Mouse (Mus musculus) liver, embryonic 16.5 days (tissue): ENCODE results near the gene Rab1b. TPM values are rescaled to one million over a fixed set of nuclear protein-coding genes. Genes with fewer than 3 reads are reported as not detected.

ENCODE experiments used
- ATAC-seq: fragments of 200-750 bp; cut with Nextera tagmentation; 2 replicates; pipeline ENCODE4 v1.8.0; 2017; ENCODE audit warnings: low read depth, mild to moderate bottlenecking, moderate number of reproducible peaks, moderate library complexity
- H3K27ac ChIP-seq: fragments of 300-500 bp; sonication (generic); 2 replicates; pipeline ENCODE4 v1.5.1; 2014; ENCODE audit warnings: mild to moderate bottlenecking, low read length
- H3K27me3 ChIP-seq: fragments of 300-500 bp; sonication (generic); 2 replicates; pipeline ENCODE4 v1.6.1; 2014; ENCODE audit warnings: low read depth, low read length, mixed read lengths; ENCODE audit not compliant: control insufficient read depth, insufficient read depth
- H3K36me3 ChIP-seq: fragments of 300-500 bp; sonication (generic); 2 replicates; pipeline ENCODE4 v1.6.1; 2014; ENCODE audit warnings: mild to moderate bottlenecking; ENCODE audit not compliant: control insufficient read depth, insufficient read depth
- H3K4me1 ChIP-seq: fragments of 300-500 bp; sonication (generic); 2 replicates; pipeline ENCODE4 v1.6.1; 2014; ENCODE audit warnings: low read depth, low read length, mixed read lengths; ENCODE audit not compliant: control insufficient read depth
- H3K4me2 ChIP-seq: fragments of 300-500 bp; sonication (generic); 2 replicates; pipeline ENCODE4 v1.6.1; 2014; ENCODE audit warnings: low read depth, low read length, mixed read lengths
- H3K4me3 ChIP-seq: fragments of 300-500 bp; sonication (generic); 2 replicates; pipeline ENCODE4 v1.5.1; 2014; ENCODE audit warnings: low read depth, mild to moderate bottlenecking, low read length
- H3K9ac ChIP-seq: fragments of 300-500 bp; sonication (generic); 2 replicates; pipeline ENCODE4 v1.6.1; 2014; ENCODE audit warnings: low read depth, low read length
- H3K9me3 ChIP-seq: fragments of 300-500 bp; sonication (generic); replicated peaks from 2 replicates; pipeline ENCODE4 v1.6.1; 2016; ENCODE audit warnings: low read length; ENCODE audit not compliant: control insufficient read depth
- WGBS: fragments of 180-500 bp; shearing (Covaris S2); extraction: QIAGEN DNeasy Blood & Tissue Kit; methylation state at CpG from one replicate; pipeline ENCODE4 v1.1.7; 2014; ENCODE audit not compliant: insufficient replicate concordance; 5-methylcytosine and 5-hydroxymethylcytosine counted together
- polyA plus RNA-seq: library from polyadenylated mRNA; unstranded; fragments of >200 nt; fragmentation: Nextera tagmentation; extraction: Ambion mirVana; gene quantifications from 2 replicates; pipeline ENCODE4 v1.2.1, GENCODE M21; 2015

The Rab1b gene
- polyA plus RNA-seq, 1 experiment from 2014 or later: 88.7 TPM

DNA sequence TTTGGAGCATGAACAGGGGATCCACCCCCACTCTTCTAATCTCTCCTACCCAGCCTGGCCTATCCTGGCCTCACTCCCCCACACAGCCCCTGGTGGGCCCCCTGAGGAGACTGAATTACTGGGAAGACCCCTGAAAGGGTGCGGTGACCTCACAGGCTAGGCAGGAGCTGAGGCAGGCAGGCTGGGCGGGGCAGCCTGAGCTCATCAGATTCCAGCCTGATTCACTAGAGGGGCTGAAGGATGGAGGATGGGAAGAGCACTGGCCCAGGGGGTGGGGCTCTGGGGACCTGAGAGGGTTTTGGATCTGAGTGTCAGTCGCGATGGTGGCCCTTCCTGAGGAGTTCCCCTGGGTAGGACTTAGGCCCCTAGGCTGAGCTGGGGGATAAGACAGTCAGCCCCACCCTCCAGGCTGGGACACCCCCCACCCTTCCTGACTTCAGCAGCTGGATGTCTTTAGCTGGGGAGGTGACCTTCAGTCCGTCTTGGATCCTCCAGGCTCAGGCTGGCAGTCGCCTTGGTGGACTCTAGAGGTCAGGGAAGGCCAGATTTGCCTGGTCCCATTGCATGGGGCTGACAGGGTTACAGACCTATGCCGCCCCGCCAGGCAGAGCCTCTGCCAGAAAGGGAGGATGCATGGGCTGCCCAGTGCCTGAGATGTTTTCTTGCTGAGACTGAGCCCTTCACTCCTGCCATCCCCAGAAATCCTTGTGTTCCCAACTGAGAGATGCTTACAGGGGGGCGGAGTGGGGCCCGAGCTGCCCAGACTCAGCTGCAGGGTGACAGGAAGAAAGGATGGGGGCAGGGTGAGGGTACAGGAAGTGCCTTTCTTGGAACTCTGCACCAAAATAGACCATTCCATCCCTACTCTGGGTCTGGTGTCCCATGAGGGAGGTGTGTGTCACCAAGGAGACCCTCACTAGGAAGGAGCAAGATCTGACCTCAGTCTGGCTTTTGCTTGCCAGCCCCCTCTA, 47.8 kb downstream of the Rab1b start:
- 21% methylated on average over 10 of the region's 10 CpGs for WGBS
- no peak for ATAC-seq
- Histone ChIP-seq H3K9me3 (no peaks in the 10 kb centered on the region), H3K4me2 (no peak overlapping the region), H3K27ac (no peak overlapping the region), H3K4me3 (no peak overlapping the region), H3K27me3 (no peaks in the 10 kb centered on the region), H3K36me3 (no peaks in the 10 kb centered on the region), H3K4me1 (peaks cover 18% of the 10 kb centered on the region), H3K9ac (no peak overlapping the region)

DNA sequence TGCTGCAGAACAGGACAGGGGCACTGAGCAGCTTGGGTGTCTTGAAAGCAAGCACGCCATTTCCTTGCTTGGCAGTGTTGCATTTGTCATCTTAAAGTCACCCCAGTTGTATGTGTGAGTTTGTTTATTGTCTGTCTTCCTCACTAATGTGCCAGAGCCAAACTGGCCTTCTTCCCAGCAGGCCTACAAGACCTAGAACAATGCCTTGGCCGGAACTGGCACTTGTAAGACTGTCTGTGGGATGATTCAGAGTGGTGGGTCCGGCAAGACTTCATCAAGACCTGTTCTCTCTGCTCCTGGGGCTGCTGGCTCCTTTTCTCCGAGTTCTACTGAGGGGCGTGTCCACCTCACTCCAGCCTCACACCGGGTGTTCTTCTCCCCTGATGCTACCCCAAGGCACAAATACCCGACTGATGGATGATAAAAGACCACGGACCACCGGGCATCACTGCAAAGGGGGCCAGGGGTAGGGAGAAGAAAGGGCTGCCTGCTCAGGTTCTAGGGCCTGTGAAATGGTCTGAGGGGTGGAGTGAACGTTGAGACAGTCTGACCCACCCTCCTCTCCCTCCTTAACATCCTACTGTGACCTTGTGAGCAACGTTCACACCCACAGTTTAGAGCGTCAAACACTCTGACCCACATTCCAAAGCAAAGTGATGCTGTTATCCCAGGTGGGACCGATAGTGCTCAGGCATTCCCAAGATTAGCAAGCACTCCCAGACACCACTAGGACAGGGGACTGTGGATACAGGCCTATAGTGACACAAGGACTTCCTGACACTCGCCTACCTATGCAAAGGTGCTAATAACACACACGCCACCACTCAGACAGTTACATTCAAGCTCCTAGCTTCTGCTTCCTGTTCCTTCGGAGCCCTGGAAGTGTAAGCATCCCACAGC, 48.7 kb downstream of the Rab1b start:
- ATAC-seq: no peak
- WGBS: 27% methylated on average over 16 of the region's 16 CpGs
- H3K9ac ChIP-seq: no peak overlapping the region
- H3K27ac ChIP-seq: no peak overlapping the region
- H3K27me3 ChIP-seq: peaks cover 6% of the 10 kb centered on the region
- peaks cover 18% of the 10 kb centered on the region for H3K4me1 ChIP-seq
- no peaks in the 10 kb centered on the region for H3K9me3 ChIP-seq
- H3K4me2 ChIP-seq: no peak overlapping the region
- H3K4me3 ChIP-seq: no peak overlapping the region
- H3K36me3 ChIP-seq: no peaks in the 10 kb centered on the region

- H3K36me3 ChIP-seq: no peaks in the 10 kb centered on the region
- no peak overlapping the region for H3K9ac ChIP-seq
- no peak for ATAC-seq
- H3K9me3 ChIP-seq: no peaks in the 10 kb centered on the region
- no peak overlapping the region for H3K27ac ChIP-seq
- no peak overlapping the region for H3K4me2 ChIP-seq
- peaks cover 17% of the 10 kb centered on the region for H3K4me1 ChIP-seq
- 19% methylated on average over 6 of the region's 6 CpGs for WGBS
- H3K27me3 ChIP-seq: peaks cover 25% of the 10 kb centered on the region
- H3K4me3 ChIP-seq: no peak overlapping the region
Measured at GRCm38 (mm10) chr19:5056251-5056650, 50.6 kb downstream of the Rab1b start.

- H3K4me2 ChIP-seq: no peak overlapping the region
- no peak overlapping the region for H3K4me3 ChIP-seq
- no peak for ATAC-seq
- H3K27me3 ChIP-seq: peaks cover 33% of the 10 kb centered on the region
- no peak overlapping the region for H3K9ac ChIP-seq
- H3K4me1 ChIP-seq: peaks cover 7% of the 10 kb centered on the region
- no peaks in the 10 kb centered on the region for H3K36me3 ChIP-seq
- H3K27ac ChIP-seq: no peak overlapping the region
- no peaks in the 10 kb centered on the region for H3K9me3 ChIP-seq
- WGBS: 18% methylated on average over 9 of the region's 9 CpGs
Measured at GRCm38 (mm10) chr19:5053909-5054308, 53.0 kb downstream of the Rab1b start.

DNA sequence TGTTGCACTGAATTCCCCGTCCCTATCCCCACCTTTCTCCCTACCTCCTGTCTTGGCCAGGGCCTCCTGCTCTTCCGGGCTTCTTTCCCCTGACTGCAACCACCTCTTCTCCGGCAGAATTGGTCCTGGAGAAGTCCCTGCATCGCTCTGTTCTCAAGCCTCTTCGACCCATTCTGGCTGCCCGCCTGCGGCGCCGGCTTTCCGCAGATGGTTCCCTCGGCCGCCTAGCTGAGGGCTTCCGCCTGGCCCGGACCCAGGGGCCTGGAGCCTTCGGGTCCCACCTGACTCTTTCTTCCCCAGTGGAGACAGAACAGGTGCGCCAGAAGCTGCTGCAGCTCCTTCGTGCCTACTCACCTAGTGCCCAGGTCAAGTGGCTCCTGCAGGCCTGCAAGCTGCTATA, 54.0 kb downstream of the Rab1b start:
- 69% methylated on average over 17 of the region's 17 CpGs for WGBS
- Histone ChIP-seq H3K4me1 (peaks cover 3% of the 10 kb centered on the region; the same call in 1 of the 2 replicates), H3K36me3 (no peaks in the 10 kb centered on the region), H3K9ac (no peak overlapping the region), H3K27ac (no peak overlapping the region), H3K4me3 (no peak overlapping the region), H3K27me3 (peaks cover 33% of the 10 kb centered on the region), H3K9me3 (no peaks in the 10 kb centered on the region), H3K4me2 (no peak overlapping the region)
- ATAC-seq: no peak

DNA sequence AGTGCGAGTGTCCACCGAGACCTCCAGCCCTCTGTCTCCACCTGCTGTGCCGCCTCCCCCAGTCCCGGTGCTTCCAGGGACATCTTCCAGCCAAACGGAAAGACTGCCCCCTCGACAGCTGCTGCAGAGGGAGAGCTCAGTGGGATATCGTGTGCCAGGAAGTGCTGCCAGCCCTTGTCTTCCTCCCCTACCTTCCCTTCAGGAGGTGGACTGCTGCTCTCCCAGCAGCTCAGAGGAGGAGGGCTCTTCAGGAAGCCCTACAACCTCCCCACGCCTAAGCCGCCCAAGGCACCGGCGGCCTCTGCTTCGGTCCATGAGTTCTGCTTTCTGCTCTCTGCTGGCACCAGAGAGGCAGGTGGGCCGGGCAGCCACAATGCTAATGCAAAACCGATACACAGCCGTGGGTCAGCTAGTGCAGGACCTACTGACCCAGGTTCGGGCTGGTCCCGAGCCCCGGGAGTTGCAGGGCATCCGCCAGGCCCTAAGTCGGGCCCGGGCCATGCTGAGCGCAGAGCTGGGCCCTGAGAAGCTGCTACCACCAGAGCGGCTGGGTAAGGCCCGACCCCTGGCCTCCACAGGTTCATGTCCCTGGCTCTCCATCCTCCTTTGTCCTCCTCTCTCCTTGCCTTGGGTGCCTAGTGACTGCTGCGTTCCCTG, 54.6 kb downstream of the Rab1b start:
- Histone ChIP-seq H3K4me1 (peaks cover 3% of the 10 kb centered on the region; the same call in 1 of the 2 replicates), H3K9ac (no peak overlapping the region), H3K27ac (no peak overlapping the region), H3K27me3 (peaks cover 33% of the 10 kb centered on the region), H3K36me3 (no peaks in the 10 kb centered on the region; the same call in 1 of the 2 replicates), H3K4me3 (no peak overlapping the region), H3K4me2 (no peak overlapping the region), H3K9me3 (no peaks in the 10 kb centered on the region)
- ATAC-seq: no peak
- WGBS: 38% methylated on average over 25 of the region's 25 CpGs

- H3K9me3 ChIP-seq: no peaks in the 10 kb centered on the region
- peaks cover 33% of the 10 kb centered on the region for H3K27me3 ChIP-seq
- no peak overlapping the region for H3K4me2 ChIP-seq
- H3K4me3 ChIP-seq: no peak overlapping the region
- ATAC-seq: no peak
- H3K4me1 ChIP-seq: no peaks in the 10 kb centered on the region; the same call in 1 of the 2 replicates
- WGBS: 59% methylated on average over 3 of the region's 3 CpGs
- peaks cover 6% of the 10 kb centered on the region for H3K36me3 ChIP-seq
- no peak overlapping the region for H3K9ac ChIP-seq
- no peak overlapping the region for H3K27ac ChIP-seq
Measured at GRCm38 (mm10) chr19:5051515-5051914, 55.4 kb downstream of the Rab1b start.

DNA sequence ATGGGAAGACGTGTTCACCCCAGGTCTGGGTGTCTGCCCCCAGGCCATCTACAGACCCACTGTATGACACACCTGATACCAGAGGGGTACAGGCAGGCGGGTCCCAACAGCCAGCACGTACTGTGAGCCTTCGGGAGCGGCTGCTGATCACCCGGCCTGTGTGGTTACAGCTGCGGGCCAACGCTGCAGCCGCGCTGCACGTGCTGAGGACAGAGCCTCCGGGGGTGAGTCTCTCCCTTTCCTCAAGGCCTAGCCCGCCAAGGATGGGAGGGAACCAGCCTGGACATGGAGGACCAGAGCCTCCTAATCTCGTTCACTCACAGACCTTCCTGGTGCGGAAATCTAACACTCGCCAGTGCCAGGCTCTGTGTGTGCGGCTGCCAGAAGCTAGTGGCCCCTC, 55.8 kb downstream of the Rab1b start:
- Histone ChIP-seq H3K4me2 (no peak overlapping the region), H3K9me3 (no peaks in the 10 kb centered on the region), H3K4me1 (no peaks in the 10 kb centered on the region), H3K36me3 (peaks cover 7% of the 10 kb centered on the region), H3K9ac (no peak overlapping the region), H3K27me3 (peaks cover 33% of the 10 kb centered on the region), H3K4me3 (no peak overlapping the region), H3K27ac (no peak overlapping the region)
- ATAC-seq: no peak
- WGBS: 12% methylated on average over 17 of the region's 17 CpGs
